ENCODE assay signal across 14 mouse cellular contexts in the genomic region with DNA sequence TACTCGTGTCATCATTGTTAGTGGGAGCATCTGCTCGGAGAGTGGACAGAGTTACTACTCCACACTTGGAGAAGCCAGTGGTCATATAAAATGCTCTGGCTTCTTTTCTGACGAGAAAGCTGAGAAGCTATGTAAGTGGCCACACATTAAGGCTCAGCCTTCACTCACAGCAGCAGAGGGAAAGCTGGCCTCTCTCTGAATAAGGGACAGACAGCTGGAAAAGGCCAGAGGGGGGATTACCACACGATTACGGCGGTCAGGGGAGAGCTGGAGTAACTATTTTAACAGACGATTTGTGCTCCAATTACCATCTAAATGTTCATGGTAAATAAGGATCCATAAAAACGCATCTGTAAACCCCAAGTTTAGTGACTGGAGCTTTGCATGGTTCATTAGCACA.
DNase-seq lines count a peak whose midpoint lies in the region; ATAC-seq and TF ChIP-seq lines count a peak whose summit lies in the region.
"Had no signal": no experiment of that assay in that cellular context is flagged by ENCODE, and none has a peak within 500 bp of the region (broad histone marks: within the 10 kb centered on the region; RNA-seq: fewer than 3 reads in every experiment).

No protein-coding gene starts in this region.

- TF ChIP-seq CTCF in intestine, postnatal 0 days (IDR thresholded peaks at IDR 0.05; ENCODE audit: low read depth), result no peak

- no peak for ATAC-seq in hindbrain, embryonic 11.5 days (ENCODE audit: low FRiP score)
- ATAC-seq in intestine, postnatal 0 days, result no peak
- no peak for ATAC-seq in activated CD4-positive, CD25-positive, alpha-beta regulatory T cell, adult 4 months
- ATAC-seq: Patski had no signal

- no peaks in the 10 kb centered on the region for H3K9me3 ChIP-seq in hindbrain, embryonic 11.5 days (ENCODE audit: control insufficient read depth, low read length)
- H3K9me3 ChIP-seq in hindbrain, embryonic 10.5 days, result no peaks in the 10 kb centered on the region
- H3K9me3 ChIP-seq in intestine, postnatal 0 days (ENCODE audit: control insufficient read depth), result no peaks in the 10 kb centered on the region
- H3K9me3 ChIP-seq: hindbrain, embryonic 15.5 days; megakaryocyte, embryonic 14.5 days; neural tube, embryonic 15.5 days had no signal

- H3K36me3 ChIP-seq in hindbrain, embryonic 11.5 days (ENCODE audit: control insufficient read depth, insufficient read depth, low read length), result no peaks in the 10 kb centered on the region
- H3K36me3 ChIP-seq in hindbrain, embryonic 10.5 days, result no peaks in the 10 kb centered on the region
- H3K36me3 ChIP-seq in intestine, postnatal 0 days (ENCODE audit: control insufficient read depth, insufficient read depth), result no peaks in the 10 kb centered on the region
- H3K36me3 ChIP-seq: hindbrain, embryonic 15.5 days; neural tube, embryonic 15.5 days had no signal

- no peak overlapping the region for H3K4me2 ChIP-seq in hindbrain, embryonic 11.5 days (replicated peaks; ENCODE audit: low read depth, low read length)
- H3K4me2 ChIP-seq in intestine, postnatal 0 days (replicated peaks; ENCODE audit: low read depth), result no peak overlapping the region
- H3K4me2 ChIP-seq: hindbrain, embryonic 15.5 days; neural tube, embryonic 15.5 days had no signal

- no peak overlapping the region for H3K4me3 ChIP-seq in hindbrain, embryonic 11.5 days (ENCODE audit: low read depth, low read length)
- no peak overlapping the region for H3K4me3 ChIP-seq in hindbrain, embryonic 10.5 days
- no peak overlapping the region for H3K4me3 ChIP-seq in intestine, postnatal 0 days (ENCODE audit: low read depth, low read length)
- H3K4me3 ChIP-seq: hindbrain, embryonic 15.5 days; megakaryocyte, embryonic 14.5 days; neural tube, embryonic 15.5 days had no signal

- no peak overlapping the region for H3K27ac ChIP-seq in hindbrain, embryonic 11.5 days (ENCODE audit: low read depth, low read length)
- H3K27ac ChIP-seq in hindbrain, embryonic 10.5 days, result no peak overlapping the region
- H3K27ac ChIP-seq in intestine, postnatal 0 days (ENCODE audit: low read depth, low read length), result peak overlapping the region; percentile 15; the same call in 1 of the 2 replicates
- H3K27ac ChIP-seq: hindbrain, embryonic 15.5 days; neural tube, embryonic 15.5 days had no signal

- H3K4me1 ChIP-seq in hindbrain, embryonic 11.5 days (replicated peaks; ENCODE audit: control insufficient read depth, insufficient read depth, low read length), result no peaks in the 10 kb centered on the region
- no peaks in the 10 kb centered on the region for H3K4me1 ChIP-seq in hindbrain, embryonic 10.5 days (replicated peaks)
- H3K4me1 ChIP-seq in intestine, postnatal 0 days (replicated peaks; ENCODE audit: control insufficient read depth, insufficient read depth, low read length), result 0 out of 2 replicates have a peak, but pooled peaks cover 2% of the 10 kb centered on the region
- H3K4me1 ChIP-seq: hindbrain, embryonic 15.5 days; megakaryocyte, embryonic 14.5 days had no signal

- H3K27me3 ChIP-seq in hindbrain, embryonic 11.5 days (ENCODE audit: control insufficient read depth, insufficient read depth, low read length), result no peaks in the 10 kb centered on the region
- H3K27me3 ChIP-seq in hindbrain, embryonic 10.5 days (ENCODE audit: insufficient read depth, poor library complexity, severe bottlenecking), result no peaks in the 10 kb centered on the region
- no peaks in the 10 kb centered on the region for H3K27me3 ChIP-seq in intestine, postnatal 0 days (replicated peaks; ENCODE audit: control insufficient read depth, insufficient read depth, low read length)
- H3K27me3 ChIP-seq: hindbrain, embryonic 15.5 days; neural tube, embryonic 15.5 days had no signal

- DNase-seq in hindbrain, embryonic 11.5 days (ENCODE audit: low spot score), result peak; percentile 1
- no peak for DNase-seq in hindbrain, embryonic 10.5 days (ENCODE audit: low spot score)
- peak; percentile 3 for DNase-seq in urinary bladder, postnatal 14 days (ENCODE audit: low spot score)
- DNase-seq in urinary bladder, adult 18-20 months (ENCODE audit: low spot score in 2 of 2), result no peak
- DNase-seq in left cerebral cortex, postnatal 4 days, result no peak
- DNase-seq: adrenal gland, adult 2 months; kidney, postnatal 14 days; liver had no signal

- intact Hi-C loops in left cerebral cortex, postnatal 4 days (cut with DNase I), result no loop called here

- 78% methylated on average over 8 of the region's 8 CpGs for WGBS in hindbrain, embryonic 11.5 days
- WGBS in hindbrain, embryonic 10.5 days, result 73% methylated on average over 8 of the region's 8 CpGs
- 55% methylated on average over 8 of the region's 8 CpGs for WGBS in intestine, postnatal 0 days

- no peak overlapping the region for H3K9ac ChIP-seq in hindbrain, embryonic 11.5 days (ENCODE audit: low read depth, low read length)
- H3K9ac ChIP-seq in intestine, postnatal 0 days (ENCODE audit: low read depth, low read length), result no peak overlapping the region
- H3K9ac ChIP-seq: hindbrain, embryonic 15.5 days; neural tube, embryonic 15.5 days had no signal

Comparison
In these comparisons a context has a peak if more than half of its experiments do, and no peak if none do; other contexts are left out.
1. DNase-seq: peak in hindbrain, embryonic 11.5 days (single experiment) and urinary bladder, postnatal 14 days (single experiment); none in hindbrain, embryonic 10.5 days (single experiment), urinary bladder, adult 18-20 months (0 of 2) and left cerebral cortex, postnatal 4 days (single experiment).